Mouse (Mus musculus) spleen, adult 2 months (tissue): Measurements from ENCODE around the gene Btnl10.

ENCODE experiments used
- CTCF ChIP-seq: fragments of 200-500 bp; IDR thresholded peaks from 2 replicates; pipeline ENCODE4 v1.5.1; 2011; ENCODE audit warnings: mild to moderate bottlenecking, inconsistent platforms; ENCODE audit not compliant: insufficient read depth, insufficient read length, insufficient replicate concordance; ENCODE audit errors: extremely low read depth
- POLR2A ChIP-seq: fragments of 200-500 bp; IDR thresholded peaks from 2 replicates; pipeline ENCODE4 v1.6.1; 2011; ENCODE audit warnings: low read depth, low read length, inconsistent platforms

- TF ChIP-seq CTCF: no peak
- TF ChIP-seq POLR2A: no peak
These were observed 20.2 kb downstream of the Btnl10 start for GRCm38 (mm10) chr11:58937909-58938308.
